ENCODE assay signal across 1 mouse cellular context in the genomic region with DNA sequence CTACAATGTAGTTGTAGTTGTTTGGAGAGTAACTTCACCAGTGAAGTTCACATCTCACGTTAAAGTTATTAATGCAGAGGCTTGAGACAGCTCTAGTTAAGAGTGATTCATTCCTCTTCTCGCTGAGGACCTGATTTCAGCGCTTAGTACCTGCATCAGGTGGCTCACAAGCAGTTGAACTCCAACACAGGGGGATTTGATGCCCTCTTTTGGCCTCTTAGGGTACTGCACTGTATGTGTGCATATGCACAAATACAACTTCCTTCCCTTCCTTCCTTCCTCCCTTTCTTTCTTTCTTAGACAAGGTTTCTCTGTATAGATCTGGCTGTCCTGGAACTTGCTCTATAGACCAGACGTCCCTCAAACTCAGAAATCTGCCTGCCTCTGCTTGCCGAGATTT.
TF ChIP-seq lines count a peak whose summit lies in the region.

No protein-coding gene starts in this region.

TF ChIP-seq in CH12.LX, 34 proteins besides CTCF, POLR2A, EP300 and RAD21 (continued from another document):
- TF ChIP-seq SMC3 (IDR thresholded peaks at IDR 0.05; ENCODE audit: low read depth, low read length) (no peak; the same call in 1 of the 2 replicates), MAX (IDR thresholded peaks at IDR 0.05; ENCODE audit: low read length) (no peak), GABPA (IDR thresholded peaks at IDR 0.05; ENCODE audit: insufficient replicate concordance, low read depth, low read length) (no peak), KAT2A (IDR thresholded peaks at IDR 0.05; ENCODE audit: insufficient replicate concordance, low read length) (no peak), NELFE (IDR thresholded peaks at IDR 0.05; ENCODE audit: low read depth, low read length) (no peak), JUND (conservative IDR thresholded peaks at IDR 0.05; ENCODE audit: low read depth, low read length) (no peak), RCOR1 (conservative IDR thresholded peaks at IDR 0.05; ENCODE audit: low read depth, low read length) (no peak)
